Mouse (Mus musculus) heart, postnatal 4 days (tissue): Measurements from ENCODE around the gene Engase. TPM values are rescaled to one million over a fixed set of nuclear protein-coding genes. Genes with fewer than 3 reads are reported as not detected.

Source experiments
- DNase-seq: peaks from one replicate; pipeline ENCODE4 v3.0.0; 2021
- total RNA-seq, 2 experiments: library from RNA; stranded (reverse); gene quantifications; 2 replicates each; pipeline ENCODE4 v1.2.3; 2021

Engase gene
- total RNA-seq, 2 experiments from 2014 or later: 4.0 to 5.8 TPM

GRCm38 (mm10) chr11:118488907-118489270 is 12.3 kb downstream of the Engase start:
- DNase-seq: no peak

- peak; percentile 92 for DNase-seq
Observed at GRCm38 (mm10) chr11:118490566-118491218, 14.1 kb downstream of the Engase start.

- no peak for DNase-seq
Observed at GRCm38 (mm10) chr11:118491230-118491629, 14.6 kb downstream of the Engase start.

GRCm38 (mm10) chr11:118493458-118493857 is 16.8 kb downstream of the Engase start:
- no peak for DNase-seq

- no peak for DNase-seq
Observed at GRCm38 (mm10) chr11:118494001-118494737, 17.5 kb downstream of the Engase start.

GRCm38 (mm10) chr11:118495065-118495464 is 18.4 kb downstream of the Engase start:
- no peak for DNase-seq

GRCm38 (mm10) chr11:118496066-118496689 is 19.5 kb downstream of the Engase start:
- DNase-seq: no peak

- no peak for DNase-seq
Observed at GRCm38 (mm10) chr11:118502990-118503389, 26.4 kb downstream of the Engase start.

- no peak for DNase-seq
Observed at GRCm38 (mm10) chr11:118503418-118504179, 27.0 kb downstream of the Engase start.

- no peak for DNase-seq
Observed at GRCm38 (mm10) chr11:118504180-118504454, 27.5 kb downstream of the Engase start.

- DNase-seq: no peak
Observed at GRCm38 (mm10) chr11:118507095-118507494, 30.5 kb downstream of the Engase start.

GRCm38 (mm10) chr11:118507904-118508303 is 31.3 kb downstream of the Engase start:
- peak; percentile 86 for DNase-seq

- no peak for DNase-seq
Observed at GRCm38 (mm10) chr11:118508341-118508740, 31.7 kb downstream of the Engase start.

- peak; percentile 73 for DNase-seq
Observed at GRCm38 (mm10) chr11:118511851-118512250, 35.2 kb downstream of the Engase start.

GRCm38 (mm10) chr11:118512257-118512910 is 35.8 kb downstream of the Engase start:
- DNase-seq: no peak

GRCm38 (mm10) chr11:118517924-118518323 is 41.3 kb downstream of the Engase start:
- DNase-seq: no peak

GRCm38 (mm10) chr11:118518743-118519142 is 42.1 kb downstream of the Engase start:
- DNase-seq: peak; percentile 82

GRCm38 (mm10) chr11:118520251-118520650 is 43.6 kb downstream of the Engase start:
- no peak for DNase-seq

GRCm38 (mm10) chr11:118520932-118521331 is 44.3 kb downstream of the Engase start:
- DNase-seq: no peak

- no peak for DNase-seq
Observed at GRCm38 (mm10) chr11:118523496-118524145, 47.0 kb downstream of the Engase start.

- no peak for DNase-seq
Observed at GRCm38 (mm10) chr11:118525059-118525458, 48.4 kb downstream of the Engase start.

GRCm38 (mm10) chr11:118528761-118529160 is 52.1 kb downstream of the Engase start:
- no peak for DNase-seq
